Mouse (Mus musculus): Measurements from ENCODE around the gene Muc3. TPM values are rescaled to one million over a fixed set of nuclear protein-coding genes. Genes with fewer than 3 reads are reported as not detected.

Muc3 gene
- polyA plus RNA-seq, 1 experiment from 2014 or later = not detected

DNA sequence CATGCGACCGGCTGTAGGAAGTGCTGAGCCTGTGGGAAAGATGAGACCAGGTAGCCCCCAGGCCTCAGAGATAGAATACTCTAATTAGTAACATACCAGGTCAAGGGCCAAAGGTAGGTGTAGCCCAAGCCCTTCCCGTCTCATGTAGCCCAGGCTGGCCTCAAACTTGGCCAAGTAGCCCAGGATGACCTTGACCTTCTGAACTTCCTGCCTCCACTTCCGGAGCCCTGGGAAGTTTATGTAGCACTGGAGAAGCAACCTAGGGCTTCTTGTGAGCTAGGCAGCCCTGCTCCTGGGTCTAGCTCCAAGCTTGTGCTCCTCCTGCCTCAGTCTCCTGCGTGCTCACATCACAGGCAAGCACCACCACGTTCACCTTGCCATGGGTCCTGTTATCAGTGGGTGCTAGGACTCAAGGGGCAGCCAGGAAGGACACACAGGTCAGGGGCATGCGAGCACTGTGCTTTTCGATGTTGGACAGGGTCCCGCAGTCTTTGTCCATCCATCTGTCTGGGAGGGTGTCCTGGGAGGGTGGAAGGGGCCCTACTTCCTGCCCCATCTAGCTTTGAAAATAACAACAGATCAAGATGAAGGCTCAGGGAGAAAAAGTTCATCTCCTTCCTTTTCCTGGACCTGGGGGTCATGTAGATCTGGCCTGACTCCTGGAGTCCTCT is 34.1 kb downstream of the Muc3 start:
- H3K36me3 ChIP-seq (ENCODE audit: control insufficient read depth, insufficient read depth, low read length) = no peaks in the 10 kb centered on the region
- peak overlapping the region; percentile 59 for H3K4me2 ChIP-seq (ENCODE audit: low read length)
- no peak for ATAC-seq
- WGBS = 87% methylated on average over 9 of the region's 9 CpGs
- H3K27me3 ChIP-seq (replicated peaks; ENCODE audit: control insufficient read depth, insufficient read depth, low read length) = no peaks in the 10 kb centered on the region; the same call in 1 of the 2 replicates
- no peaks in the 10 kb centered on the region for H3K9me3 ChIP-seq (ENCODE audit: control insufficient read depth, low read length)
- no peak overlapping the region; the same call in 1 of the 2 replicates for H3K4me3 ChIP-seq (ENCODE audit: low read length)
- no peak overlapping the region for H3K9ac ChIP-seq (ENCODE audit: low read depth, low read length)
- H3K27ac ChIP-seq (ENCODE audit: low read depth, low read length) = no peak overlapping the region
- peaks cover 7% of the 10 kb centered on the region for H3K4me1 ChIP-seq (ENCODE audit: control insufficient read depth, insufficient read depth, low read depth, low read length)

GRCm38 (mm10) chr5:137111542-137112408 is 37.3 kb downstream of the Muc3 start:
- no peak for ATAC-seq
- Histone ChIP-seq H3K27ac (ENCODE audit: low read depth, low read length) (no peak overlapping the region), H3K4me2 (ENCODE audit: low read length) (no peak overlapping the region), H3K9me3 (ENCODE audit: control insufficient read depth, low read length) (no peaks in the 10 kb centered on the region), H3K36me3 (ENCODE audit: control insufficient read depth, insufficient read depth, low read length) (no peaks in the 10 kb centered on the region), H3K9ac (ENCODE audit: low read depth, low read length) (no peak overlapping the region), H3K4me3 (ENCODE audit: low read length) (no peak overlapping the region), H3K27me3 (replicated peaks; ENCODE audit: control insufficient read depth, insufficient read depth, low read length) (no peaks in the 10 kb centered on the region; the same call in 1 of the 2 replicates), H3K4me1 (ENCODE audit: control insufficient read depth, insufficient read depth, low read depth, low read length) (peaks cover 7% of the 10 kb centered on the region)
- 76% methylated on average over 4 of the region's 5 CpGs for WGBS

DNA sequence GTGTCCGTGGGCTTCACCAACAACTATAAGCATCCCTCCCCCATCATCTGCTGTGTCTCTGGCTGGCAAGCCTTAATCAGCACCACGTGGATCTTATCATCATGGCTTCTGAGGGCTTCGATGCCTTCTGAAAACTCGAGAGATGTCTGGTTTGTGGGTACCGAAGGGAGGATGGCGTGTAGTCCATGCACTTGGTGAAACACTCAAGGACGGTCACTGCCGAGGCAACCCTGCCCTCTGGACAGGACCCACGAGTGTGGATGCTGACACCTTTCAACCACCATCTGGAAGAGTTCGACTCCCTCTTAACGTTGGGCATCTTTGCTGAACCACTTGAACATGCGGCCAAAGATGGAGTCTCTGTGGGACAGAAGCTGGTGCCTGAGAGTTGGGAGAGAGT is 38.3 kb downstream of the Muc3 start:
- Histone ChIP-seq H3K9me3 (ENCODE audit: control insufficient read depth, low read length) (no peaks in the 10 kb centered on the region), H3K4me3 (ENCODE audit: low read length) (no peak overlapping the region), H3K4me1 (ENCODE audit: control insufficient read depth, insufficient read depth, low read depth, low read length) (no peaks in the 10 kb centered on the region; the same call in 1 of the 2 replicates), H3K9ac (ENCODE audit: low read depth, low read length) (no peak overlapping the region), H3K36me3 (ENCODE audit: control insufficient read depth, insufficient read depth, low read length) (no peaks in the 10 kb centered on the region), H3K27ac (ENCODE audit: low read depth, low read length) (no peak overlapping the region), H3K27me3 (replicated peaks; ENCODE audit: control insufficient read depth, insufficient read depth, low read length) (no peaks in the 10 kb centered on the region), H3K4me2 (ENCODE audit: low read length) (no peak overlapping the region)
- no peak for ATAC-seq
- WGBS = 93% methylated on average over 12 of the region's 12 CpGs

DNA sequence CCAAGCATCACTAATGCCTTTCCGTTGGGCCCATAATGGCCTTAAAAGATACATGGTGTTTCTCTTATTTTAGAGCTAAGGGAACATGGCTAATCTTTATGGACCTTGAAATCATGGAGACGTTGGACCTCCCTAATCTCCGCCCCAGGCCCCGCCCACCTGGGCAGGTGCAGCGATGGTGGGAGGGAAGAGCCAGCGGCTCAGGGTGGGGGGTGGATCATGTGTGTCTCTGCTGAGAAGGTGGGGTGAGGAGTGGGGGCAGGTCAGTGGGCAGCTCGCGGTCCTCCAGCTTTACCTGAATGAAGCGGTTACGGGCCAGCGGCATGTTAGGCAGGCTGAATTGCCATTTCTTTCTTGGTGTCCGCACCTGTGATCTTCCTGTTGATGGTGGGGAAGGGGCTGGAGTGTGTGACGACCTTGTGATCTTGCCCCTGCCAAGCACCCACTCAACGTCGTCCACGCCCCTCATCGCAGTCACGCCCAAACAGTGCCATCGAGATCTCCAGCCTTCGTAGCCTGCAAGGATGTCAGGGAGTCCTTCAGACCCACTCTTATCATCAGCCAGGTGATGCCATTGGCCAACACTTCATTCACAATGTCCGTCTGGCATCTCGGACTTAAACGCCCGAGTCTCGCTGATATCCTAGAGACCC is 39.1 kb downstream of the Muc3 start:
- H3K9ac ChIP-seq (ENCODE audit: low read depth, low read length) = no peak overlapping the region
- H3K27me3 ChIP-seq (replicated peaks; ENCODE audit: control insufficient read depth, insufficient read depth, low read length) = no peaks in the 10 kb centered on the region
- no peaks in the 10 kb centered on the region for H3K36me3 ChIP-seq (ENCODE audit: control insufficient read depth, insufficient read depth, low read length)
- no peak overlapping the region for H3K4me2 ChIP-seq (ENCODE audit: low read length)
- 59% methylated on average over 25 of the region's 25 CpGs for WGBS
- H3K4me3 ChIP-seq (ENCODE audit: low read length) = no peak overlapping the region
- no peak overlapping the region for H3K27ac ChIP-seq (ENCODE audit: low read depth, low read length)
- no peaks in the 10 kb centered on the region for H3K4me1 ChIP-seq (ENCODE audit: control insufficient read depth, insufficient read depth, low read depth, low read length)
- no peaks in the 10 kb centered on the region for H3K9me3 ChIP-seq (ENCODE audit: control insufficient read depth, low read length)
- ATAC-seq = no peak

DNA sequence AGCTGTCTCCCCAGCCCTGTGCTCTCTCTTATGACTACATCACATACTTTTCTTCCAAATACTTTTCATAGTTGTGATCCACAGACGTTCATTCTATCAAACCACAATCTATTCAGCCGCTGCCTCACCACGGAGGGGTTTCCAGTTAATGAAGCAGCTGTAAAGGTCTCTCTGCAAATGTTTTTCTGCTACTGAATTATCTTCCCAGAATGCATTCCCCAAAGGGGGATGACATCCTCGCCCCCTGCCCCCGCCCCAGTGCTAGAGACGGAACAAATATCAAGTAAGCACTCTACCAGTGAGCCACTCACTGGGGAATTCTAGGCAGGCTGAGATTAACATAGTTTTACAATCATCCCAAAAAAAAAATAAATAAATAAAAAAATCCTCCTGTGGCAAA is 41.0 kb downstream of the Muc3 start:
- no peak overlapping the region for H3K9ac ChIP-seq (ENCODE audit: low read depth, low read length)
- H3K36me3 ChIP-seq (ENCODE audit: control insufficient read depth, insufficient read depth, low read length) = no peaks in the 10 kb centered on the region
- H3K4me1 ChIP-seq (ENCODE audit: control insufficient read depth, insufficient read depth, low read depth, low read length) = no peaks in the 10 kb centered on the region
- H3K27ac ChIP-seq (ENCODE audit: low read depth, low read length) = no peak overlapping the region
- no peak for ATAC-seq
- WGBS = 58% methylated on average over 6 of the region's 6 CpGs
- H3K9me3 ChIP-seq (ENCODE audit: control insufficient read depth, low read length) = no peaks in the 10 kb centered on the region
- no peak overlapping the region for H3K4me2 ChIP-seq (ENCODE audit: low read length)
- H3K27me3 ChIP-seq (replicated peaks; ENCODE audit: control insufficient read depth, insufficient read depth, low read length) = no peaks in the 10 kb centered on the region
- H3K4me3 ChIP-seq (ENCODE audit: low read length) = no peak overlapping the region

- no peaks in the 10 kb centered on the region for H3K9me3 ChIP-seq (ENCODE audit: control insufficient read depth, low read length)
- no peak overlapping the region for H3K4me3 ChIP-seq (ENCODE audit: low read length)
- 81% methylated on average over 8 of the region's 8 CpGs for WGBS
- no peak overlapping the region for H3K4me2 ChIP-seq (ENCODE audit: low read length)
- no peaks in the 10 kb centered on the region for H3K27me3 ChIP-seq (replicated peaks; ENCODE audit: control insufficient read depth, insufficient read depth, low read length)
- H3K9ac ChIP-seq (ENCODE audit: low read depth, low read length) = no peak overlapping the region
- no peak overlapping the region for H3K27ac ChIP-seq (ENCODE audit: low read depth, low read length)
- H3K4me1 ChIP-seq (ENCODE audit: control insufficient read depth, insufficient read depth, low read depth, low read length) = no peaks in the 10 kb centered on the region
- H3K36me3 ChIP-seq (ENCODE audit: control insufficient read depth, insufficient read depth, low read length) = no peaks in the 10 kb centered on the region
- ATAC-seq = no peak
Observed at GRCm38 (mm10) chr5:137107670-137108069, 41.5 kb downstream of the Muc3 start.

- Histone ChIP-seq H3K4me1 (ENCODE audit: control insufficient read depth, insufficient read depth, low read depth, low read length) (no peaks in the 10 kb centered on the region), H3K4me2 (ENCODE audit: low read length) (peak overlapping the region; percentile 39), H3K4me3 (ENCODE audit: low read length) (no peak overlapping the region), H3K9ac (ENCODE audit: low read depth, low read length) (no peak overlapping the region; the same call in 1 of the 2 replicates), H3K36me3 (ENCODE audit: control insufficient read depth, insufficient read depth, low read length) (no peaks in the 10 kb centered on the region), H3K27ac (ENCODE audit: low read depth, low read length) (no peak overlapping the region), H3K9me3 (ENCODE audit: control insufficient read depth, low read length) (no peaks in the 10 kb centered on the region), H3K27me3 (replicated peaks; ENCODE audit: control insufficient read depth, insufficient read depth, low read length) (no peaks in the 10 kb centered on the region)
- peak; percentile 63; the same call in 1 of the 2 replicates for ATAC-seq
- WGBS = 3% methylated on average over 6 of the region's 6 CpGs
Observed at GRCm38 (mm10) chr5:137107024-137107423, 42.1 kb downstream of the Muc3 start.

GRCm38 (mm10) chr5:137106434-137106833 is 42.7 kb downstream of the Muc3 start:
- no peak overlapping the region for H3K4me3 ChIP-seq (ENCODE audit: low read length)
- H3K4me1 ChIP-seq (ENCODE audit: control insufficient read depth, insufficient read depth, low read depth, low read length) = no peaks in the 10 kb centered on the region
- ATAC-seq = no peak
- no peaks in the 10 kb centered on the region for H3K27me3 ChIP-seq (replicated peaks; ENCODE audit: control insufficient read depth, insufficient read depth, low read length)
- no peak overlapping the region for H3K27ac ChIP-seq (ENCODE audit: low read depth, low read length)
- H3K9ac ChIP-seq (ENCODE audit: low read depth, low read length) = no peak overlapping the region
- no peak overlapping the region for H3K4me2 ChIP-seq (ENCODE audit: low read length)
- H3K36me3 ChIP-seq (ENCODE audit: control insufficient read depth, insufficient read depth, low read length) = no peaks in the 10 kb centered on the region
- 76% methylated on average over 4 of the region's 4 CpGs for WGBS
- H3K9me3 ChIP-seq (ENCODE audit: control insufficient read depth, low read length) = no peaks in the 10 kb centered on the region

- Histone ChIP-seq H3K9ac (ENCODE audit: low read depth, low read length) (no peak overlapping the region), H3K4me1 (ENCODE audit: control insufficient read depth, insufficient read depth, low read depth, low read length) (no peaks in the 10 kb centered on the region), H3K4me3 (ENCODE audit: low read length) (no peak overlapping the region), H3K4me2 (ENCODE audit: low read length) (no peak overlapping the region), H3K36me3 (ENCODE audit: control insufficient read depth, insufficient read depth, low read length) (no peaks in the 10 kb centered on the region), H3K27me3 (replicated peaks; ENCODE audit: control insufficient read depth, insufficient read depth, low read length) (no peaks in the 10 kb centered on the region), H3K9me3 (ENCODE audit: control insufficient read depth, low read length) (no peaks in the 10 kb centered on the region), H3K27ac (ENCODE audit: low read depth, low read length) (no peak overlapping the region)
- ATAC-seq = no peak
- 98% methylated on average over 2 of the region's 2 CpGs for WGBS
Observed at GRCm38 (mm10) chr5:137103969-137104368, 45.2 kb downstream of the Muc3 start.

Measured in hindbrain, embryonic 16.5 days (tissue).